Mouse (Mus musculus): ENCODE data around the gene Asb13. TPM values are rescaled to one million over a fixed set of nuclear protein-coding genes. Genes with fewer than 3 reads are reported as not detected.

Gene Asb13
- 10.6 and 17.8 TPM in 2 replicates for polyA plus RNA-seq (2012; rRNA removed; ENCODE audit: low replicate concordance)

DNA sequence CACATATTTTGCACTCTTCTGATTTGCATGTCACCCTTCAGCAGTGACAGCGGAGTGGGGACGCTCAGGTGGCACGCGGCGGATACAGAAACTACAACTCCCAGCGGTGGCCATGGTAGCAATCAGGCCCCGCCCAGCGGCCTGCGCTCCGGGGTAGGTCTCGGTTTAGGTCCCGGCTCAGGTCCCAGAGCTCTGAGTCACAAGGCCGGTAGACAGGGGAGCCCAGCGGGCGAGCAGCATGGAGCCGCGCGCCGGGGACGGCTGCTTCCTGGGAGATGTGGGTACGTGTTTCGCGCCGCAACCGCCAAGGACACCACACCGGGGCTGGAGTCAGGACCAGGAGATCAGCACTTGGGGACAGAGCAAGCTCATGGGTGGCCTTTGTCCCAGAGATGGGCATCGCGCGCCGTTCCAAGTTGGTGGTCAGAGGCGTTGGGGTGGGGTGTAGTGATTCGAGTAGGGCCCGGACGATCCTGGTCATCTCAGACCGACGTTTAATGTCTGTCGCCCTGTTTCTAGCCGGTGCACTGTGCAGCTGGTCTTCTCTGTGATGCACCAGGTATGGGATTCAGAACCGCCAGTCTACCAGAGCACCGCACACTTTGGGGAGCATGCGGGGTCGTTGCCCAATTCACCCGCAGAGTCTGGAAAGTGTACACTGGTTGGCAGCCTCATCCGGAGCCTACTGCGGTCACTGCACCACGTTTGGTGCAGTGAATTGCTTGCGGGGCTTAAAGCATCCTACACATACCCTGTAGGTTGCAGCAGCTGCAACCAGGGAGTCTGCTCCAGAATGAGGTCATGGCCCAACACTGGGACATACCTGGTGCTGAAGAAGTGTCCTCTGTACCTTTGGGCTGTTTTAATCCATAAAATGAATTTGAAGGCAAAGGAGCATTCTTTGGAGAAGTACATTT, at the start of gene Asb13:
Asb13 (plus strand) TSS at position 138 of the 917 bp plus-strand sequence.

DNA sequence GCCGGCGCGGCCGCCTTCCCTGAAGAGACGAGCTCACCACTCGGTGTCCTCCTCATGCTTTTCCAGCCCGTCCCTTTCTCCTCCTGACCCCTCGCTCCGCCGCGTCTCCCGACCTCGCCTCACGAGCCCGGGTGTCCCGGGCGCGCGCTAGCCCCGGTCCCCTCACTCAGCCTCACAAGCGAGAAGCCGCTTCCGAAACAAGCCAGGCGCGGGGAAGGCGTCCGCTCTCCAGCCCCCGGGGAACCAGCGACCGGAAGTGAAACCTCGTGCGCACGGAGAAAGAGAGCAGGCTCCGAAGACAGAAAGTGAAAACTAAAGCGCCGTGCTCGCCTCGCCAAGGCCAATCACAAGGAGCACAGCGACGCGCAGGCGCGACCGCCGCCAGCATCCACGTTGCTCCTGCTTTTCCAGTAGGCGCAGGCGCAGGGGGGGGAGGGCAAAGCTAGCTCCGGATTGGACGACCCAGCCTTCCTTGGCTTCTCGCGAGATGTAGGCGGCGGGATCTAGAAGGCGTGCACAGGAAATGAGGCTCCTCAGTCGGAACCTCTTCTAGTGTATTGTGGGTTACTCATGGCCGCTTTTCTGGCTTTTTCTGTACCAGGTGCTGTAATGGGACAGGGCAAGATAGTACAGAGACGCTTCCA, 22.9 kb upstream of the Asb13 start, which contains the start of gene Fam208b:
Fam208b (minus strand) TSS at position 314 of the 644 bp plus-strand sequence.

Other genes starting within 250 kb of the Asb13 start
- 228 and 242 TPM in 2 replicates for gene Gdi2, start 96.0 kb upstream of the Asb13 start, polyA plus RNA-seq (2012; rRNA removed; ENCODE audit: low replicate concordance)
- 3.6 and 6.8 TPM in 2 replicates for gene Fam208b, start 22.9 kb upstream of the Asb13 start, polyA plus RNA-seq (2012; rRNA removed; ENCODE audit: low replicate concordance)
- gene Calml3, start 170.3 kb downstream of the Asb13 start, polyA plus RNA-seq (2012; rRNA removed; ENCODE audit: low replicate concordance): 0.10 and 0.22 TPM in 2 replicates
- gene Calm4, start 203.7 kb downstream of the Asb13 start, polyA plus RNA-seq (2012; rRNA removed; ENCODE audit: low replicate concordance): not detected in 2 replicates
- gene Calm5, start 220.1 kb downstream of the Asb13 start, polyA plus RNA-seq (2012; rRNA removed; ENCODE audit: low replicate concordance): not detected in 2 replicates